Mouse (Mus musculus) layer of hippocampus, postnatal 14 days (tissue): ENCODE data around the gene Depdc7. TPM values are rescaled to one million over a fixed set of nuclear protein-coding genes. Genes with fewer than 3 reads are reported as not detected.
A peak's percentile ranks its signal among the peaks of the same experiment; 100 is the strongest.

Source experiments
- DNase-seq, 2 experiments: peaks; one replicate each; pipeline ENCODE4 v3.0.0; 2021 to 2022; ENCODE audit warnings: low spot score in 2 of 2, mixed read lengths in 1 of 2
- long read RNA-seq, 2 experiments: library from polyadenylated mRNA; stranded (forward); transcript quantifications; one replicate each; pipeline ENCODE4 v2.0.0; 2021
- total RNA-seq, 2 experiments: library from RNA; stranded (reverse); gene quantifications; 2 replicates each; pipeline ENCODE4 v1.2.3; 2021

The Depdc7 gene
- total RNA-seq = 1 to 10 TPM; 2.8 to 3.7 TPM
- long read RNA-seq, experiment 1, partial matches to known transcripts = 1 of 3 reads
- long read RNA-seq, experiment 1, other reads (novel, unspliced or antisense) = 1 of 3 reads
- long read RNA-seq, experiment 2, partial matches to known transcripts = 2 of 5 reads
- long read RNA-seq, experiment 2, other reads (novel, unspliced or antisense) = 0 of 5 reads

DNA sequence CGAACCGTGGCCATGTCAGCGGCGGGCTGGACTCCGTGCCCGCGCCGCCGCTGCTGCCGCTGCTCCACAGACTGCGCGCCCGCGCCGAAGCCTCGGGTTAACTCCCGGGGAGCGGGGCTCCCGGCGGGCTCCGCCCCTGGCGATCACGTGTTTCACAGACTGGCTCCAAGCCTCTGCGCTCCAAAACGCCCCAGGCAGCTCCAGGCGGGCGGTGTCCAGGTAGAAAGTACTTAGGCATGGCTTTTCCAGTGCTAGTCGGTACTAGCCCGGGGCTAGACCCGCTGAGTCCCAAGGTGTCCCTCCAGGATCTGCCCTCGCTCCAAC lies at the start of gene Depdc7:
Gene Depdc7 (minus strand): TSS at position 138 of the 324 bp plus-strand sequence.
- DNase-seq = peak; percentile 77 to 81

DNA sequence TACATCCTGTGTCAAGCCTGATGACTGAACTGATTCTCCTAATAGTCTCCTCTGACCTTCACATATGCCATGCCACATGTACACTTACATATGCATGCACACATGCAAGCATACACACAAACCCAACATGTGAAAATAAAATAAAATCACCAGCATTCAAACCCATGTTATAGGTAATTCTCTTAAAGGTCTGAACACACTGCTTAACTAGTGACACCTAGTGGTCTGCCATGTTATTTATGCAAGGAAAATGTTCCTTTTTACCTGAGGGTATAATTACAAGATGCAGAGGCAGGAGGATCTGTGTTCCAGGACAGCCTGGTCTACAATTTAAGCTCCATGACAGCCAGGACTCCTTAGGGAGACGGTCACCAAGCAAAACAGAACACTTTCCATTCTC lies 32.1 kb upstream of the Depdc7 start:
- DNase-seq = peak in 1 of 2 experiments; percentile 26

DNA sequence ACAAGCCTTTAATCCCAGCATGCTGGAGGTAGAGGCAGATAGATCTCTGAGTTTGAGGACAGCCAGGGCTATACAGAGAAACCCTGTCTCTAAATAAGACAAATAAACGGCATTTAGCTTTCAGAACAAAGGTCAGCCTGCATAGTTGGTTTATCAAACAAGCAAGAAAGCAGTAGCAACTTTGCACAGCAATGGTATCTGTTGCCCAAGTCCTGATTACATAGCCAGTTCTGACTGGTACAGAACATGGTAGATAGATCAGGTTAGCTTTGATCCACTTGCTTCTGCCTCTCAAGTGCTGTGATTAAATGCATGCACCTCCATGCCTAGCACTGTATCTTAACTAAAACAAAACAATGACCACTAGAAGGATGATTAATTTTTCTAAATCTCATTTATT lies 26.0 kb upstream of the Depdc7 start:
- DNase-seq = no peak

DNA sequence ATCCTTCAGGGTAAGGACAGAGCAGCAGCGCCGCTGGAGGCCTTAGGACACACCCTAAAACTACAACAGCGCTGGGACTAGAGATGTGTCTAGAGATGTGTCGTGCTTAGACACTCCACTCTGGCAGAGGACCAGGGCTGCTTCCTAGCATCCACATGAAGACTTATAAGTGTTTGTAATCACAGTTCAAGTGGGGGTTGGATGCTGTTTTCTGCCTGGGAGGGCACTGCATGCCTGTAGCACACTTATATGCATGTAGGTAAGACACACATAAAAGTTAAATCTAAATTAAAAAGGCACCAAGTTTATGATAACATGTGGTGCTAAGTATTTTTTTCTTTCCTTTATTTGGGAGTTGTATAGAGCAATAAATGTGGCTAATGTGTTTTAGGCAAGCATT lies 21.3 kb upstream of the Depdc7 start:
- DNase-seq = no peak

DNA sequence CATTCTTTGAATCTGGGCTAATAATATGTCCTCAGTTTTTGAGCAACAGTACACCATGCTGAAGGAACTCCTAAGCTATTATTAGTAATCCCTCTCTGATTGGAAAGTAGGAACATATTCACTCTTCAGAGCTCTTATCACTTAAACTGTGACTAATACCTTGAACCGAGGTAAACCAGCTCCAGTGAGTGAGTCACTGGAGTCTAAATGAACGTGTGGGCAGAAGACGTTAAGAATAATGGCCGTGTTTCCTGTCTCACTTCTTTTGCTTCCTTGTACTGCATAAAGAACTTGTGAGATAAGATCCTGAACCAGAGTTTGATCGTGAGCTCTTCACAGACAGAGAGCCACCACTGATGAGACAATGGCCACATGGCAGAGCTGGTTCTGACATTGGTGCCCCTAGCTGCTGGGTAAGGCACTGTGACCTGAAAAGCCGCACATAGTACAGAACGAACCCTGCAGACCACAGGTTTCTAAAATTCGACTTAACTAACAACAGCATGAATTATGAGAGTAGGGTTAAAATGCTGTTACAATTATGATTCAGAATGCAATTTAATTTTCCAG lies 20.5 kb upstream of the Depdc7 start:
- no peak for DNase-seq

DNA sequence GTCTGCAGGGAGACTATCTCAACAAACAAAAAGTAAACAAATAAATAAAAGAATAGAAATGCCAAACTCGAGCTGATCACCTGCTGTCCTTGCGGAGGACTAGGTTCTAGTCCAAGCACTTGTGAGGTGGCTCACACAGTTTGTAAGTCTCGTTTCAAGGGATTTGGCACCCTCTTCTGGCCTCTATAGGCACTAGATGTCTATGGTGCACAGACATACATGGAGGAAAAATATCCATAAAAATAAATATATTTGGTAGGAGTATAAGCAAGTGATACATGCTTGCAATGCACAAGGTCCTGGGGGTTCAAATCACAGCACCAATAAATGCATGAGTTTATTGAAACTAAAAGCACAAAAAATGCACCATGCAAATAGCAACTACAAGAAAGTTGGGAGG lies 7.9 kb upstream of the Depdc7 start:
- DNase-seq = no peak

DNA sequence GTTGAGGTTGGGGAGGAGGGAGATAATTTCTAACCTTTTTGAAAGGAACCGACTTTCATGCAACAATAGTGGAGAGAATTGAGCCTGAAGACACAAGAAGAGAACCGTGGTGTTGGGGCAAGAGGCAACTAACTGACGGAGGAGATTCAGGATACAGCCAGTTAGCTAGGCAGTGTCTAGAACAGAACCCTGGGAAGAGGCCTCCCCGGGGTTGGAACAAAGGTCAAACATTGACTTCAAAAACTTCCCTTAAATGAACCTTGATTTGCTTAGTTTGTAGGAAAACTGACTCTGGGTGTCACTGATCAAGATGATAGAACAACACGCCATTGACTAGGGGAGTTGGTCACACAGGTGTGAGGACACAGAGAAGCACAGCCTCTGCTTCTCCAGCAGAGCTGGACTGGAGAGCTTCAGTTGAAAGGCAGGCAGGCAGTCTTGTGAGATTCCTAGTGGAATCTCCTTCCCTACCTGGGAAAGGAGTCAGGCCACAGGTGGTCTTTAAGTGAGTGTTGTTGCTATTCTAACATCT lies 6.0 kb upstream of the Depdc7 start:
- DNase-seq = no peak

DNA sequence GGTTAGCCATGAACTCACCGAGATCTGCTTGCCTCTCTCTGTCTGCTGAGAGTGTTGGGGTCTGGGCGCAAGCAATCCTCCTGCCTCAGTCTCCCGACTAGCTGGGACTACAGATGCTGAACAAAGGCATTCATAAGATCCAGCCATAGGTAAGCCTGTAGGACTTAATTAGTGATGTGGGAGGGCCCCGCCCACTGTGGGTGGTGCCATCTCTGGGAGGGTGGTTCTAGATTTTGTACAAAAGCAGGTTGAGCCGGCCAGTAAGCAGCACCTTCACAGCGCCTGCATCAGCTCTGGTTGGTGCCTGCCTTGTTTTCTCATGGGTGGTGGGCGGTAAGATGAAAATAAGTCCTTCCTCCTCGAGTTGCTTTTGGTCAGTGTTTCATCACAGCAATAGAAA lies 3.6 kb upstream of the Depdc7 start:
- no peak for DNase-seq

DNA sequence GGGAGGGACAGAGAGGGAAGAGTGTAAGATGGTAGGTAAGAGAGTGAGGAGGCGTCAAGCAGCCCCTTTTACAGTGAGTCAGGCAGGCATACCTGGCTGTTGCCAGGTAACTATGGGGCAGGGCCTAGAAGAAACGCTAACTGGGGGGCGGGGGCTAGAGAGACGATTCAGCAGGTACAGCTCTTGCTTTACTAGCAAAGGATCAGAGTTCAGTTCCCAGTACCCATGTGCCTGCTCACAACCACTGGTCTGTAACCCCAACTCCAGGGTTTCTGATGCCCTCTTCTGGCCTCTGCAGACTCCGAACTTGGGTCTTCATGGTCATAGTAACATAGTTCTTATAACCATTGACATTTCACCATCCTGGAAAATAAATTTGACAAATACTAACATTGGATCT lies 1.3 kb upstream of the Depdc7 start:
- no peak for DNase-seq

DNA sequence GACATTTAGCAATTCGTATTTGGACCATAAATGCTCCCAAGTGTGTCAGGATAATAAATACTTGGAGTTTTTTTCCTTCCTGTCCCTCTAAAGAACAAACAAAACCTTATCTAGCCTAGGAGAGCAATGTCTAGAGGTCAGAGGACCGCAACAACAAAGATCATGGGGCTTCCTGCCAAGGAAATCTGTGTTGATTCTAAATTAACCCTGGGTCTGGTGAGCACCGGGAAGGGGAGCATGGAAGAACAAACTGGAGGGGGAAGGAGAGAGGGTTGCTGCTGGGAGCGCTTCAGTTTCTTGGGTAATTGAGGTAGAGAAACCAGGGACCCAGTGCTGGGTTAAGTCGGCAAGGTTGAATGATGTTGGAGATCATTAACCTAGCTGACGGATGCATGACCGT lies 482 bp upstream of the Depdc7 start:
- DNase-seq = no peak

DNA sequence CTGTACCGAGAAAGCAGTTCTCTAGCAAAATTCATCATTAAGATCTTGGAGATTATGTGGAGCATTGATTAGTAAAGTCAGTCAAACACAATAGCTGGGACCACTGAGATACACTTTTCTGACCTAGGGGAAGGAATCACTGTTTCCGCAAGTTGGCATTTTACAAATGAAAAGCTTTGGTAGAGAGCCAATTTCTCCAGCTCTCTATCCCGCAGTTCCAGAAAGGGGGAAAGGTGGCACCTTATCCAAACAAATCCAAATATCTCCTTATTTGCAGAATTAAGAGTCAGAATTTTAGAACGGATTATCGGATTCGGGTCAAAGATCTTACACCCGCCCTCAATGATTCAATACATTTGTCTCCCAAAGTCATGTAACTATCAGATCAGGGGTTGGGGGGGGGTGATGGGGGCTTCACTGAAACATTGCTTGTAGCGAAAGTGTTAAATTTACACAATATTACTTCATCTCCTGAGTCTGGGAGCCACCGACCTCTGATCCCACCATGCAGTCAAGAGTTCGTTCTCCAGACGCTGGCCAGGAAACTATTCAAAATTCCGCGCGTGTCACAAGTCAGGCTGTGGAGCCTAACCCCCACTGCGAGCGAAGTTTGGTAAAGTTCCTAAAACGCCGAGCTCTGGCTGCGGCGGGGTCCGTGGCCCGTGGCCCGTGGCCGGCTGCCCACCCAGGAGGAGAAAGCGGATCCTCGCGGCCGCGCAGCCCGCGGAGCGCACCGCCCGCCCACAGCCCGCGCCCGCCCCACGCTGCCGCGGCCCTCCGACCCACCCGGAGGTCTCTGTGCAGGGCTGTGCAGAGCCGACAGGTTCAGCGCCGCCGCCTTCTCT lies 560 bp downstream of the Depdc7 start:
- no peak for DNase-seq

DNA sequence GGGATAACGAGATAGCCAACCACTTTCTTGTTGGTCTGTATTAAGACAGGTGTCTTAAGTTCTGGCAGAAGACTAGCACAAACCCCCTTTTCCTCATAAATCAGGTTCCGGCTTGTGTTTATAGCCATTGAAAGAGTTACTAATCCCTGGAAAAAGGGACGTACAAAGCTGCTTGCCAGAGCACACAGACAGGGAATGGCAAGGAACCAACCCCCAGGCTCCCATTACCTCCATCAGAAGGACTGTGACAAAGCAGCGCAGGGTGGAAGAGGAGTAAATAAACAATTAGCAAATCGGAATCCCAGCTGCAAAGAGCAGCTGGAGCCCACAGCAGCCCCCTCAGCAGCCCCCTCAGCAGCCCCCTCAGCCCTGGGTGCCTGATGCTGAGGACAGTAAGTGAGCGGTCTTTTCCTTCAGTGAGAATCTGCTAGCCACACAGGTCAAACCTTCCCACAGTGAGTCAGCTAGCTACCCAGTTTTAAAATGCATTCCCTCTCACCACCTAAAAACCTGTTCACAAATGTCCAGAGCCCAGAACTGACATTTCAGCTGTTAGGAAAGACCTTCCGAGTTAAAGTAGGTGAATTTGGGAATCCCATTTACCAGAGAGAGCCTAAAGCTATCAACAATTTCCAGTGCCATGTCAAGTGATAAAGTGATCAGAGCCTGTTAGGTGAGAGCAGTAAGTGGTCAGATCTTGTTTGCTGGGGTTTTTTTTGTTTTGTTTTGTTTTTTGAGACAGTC lies 1.5 kb downstream of the Depdc7 start:
- DNase-seq = no peak

DNA sequence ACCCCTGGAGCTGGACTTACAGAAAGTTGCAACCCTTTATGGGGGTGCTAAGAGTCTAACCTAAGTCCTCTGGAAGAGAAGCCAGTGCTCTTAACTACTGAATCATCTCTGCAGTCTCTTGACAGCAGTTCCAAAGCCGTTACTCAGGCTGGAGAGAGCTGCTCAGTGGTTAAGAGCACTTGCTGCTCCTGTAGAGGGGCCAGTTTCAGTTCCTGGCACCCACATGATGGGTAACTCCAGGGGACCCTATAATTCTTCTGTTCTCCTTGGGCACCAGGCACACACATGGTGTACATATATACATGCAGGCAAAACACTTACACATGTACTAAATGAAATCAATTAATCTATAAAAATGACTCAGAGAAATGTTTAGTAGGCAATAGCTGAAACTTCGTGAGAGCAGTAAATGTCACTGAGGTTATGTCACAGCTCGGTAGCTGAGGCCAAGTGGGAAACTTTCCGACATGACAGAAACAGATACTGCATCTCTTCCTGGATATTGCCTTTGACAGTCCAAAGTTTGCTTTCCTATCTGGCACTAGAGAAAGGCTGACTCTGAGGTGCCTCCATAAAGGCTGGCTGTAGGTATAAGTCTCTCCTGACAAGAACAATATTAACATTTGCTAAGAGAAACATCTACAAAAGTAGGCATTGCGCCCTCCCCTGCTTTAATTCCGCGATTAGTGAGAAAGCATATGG lies 2.3 kb downstream of the Depdc7 start:
- no peak for DNase-seq

DNA sequence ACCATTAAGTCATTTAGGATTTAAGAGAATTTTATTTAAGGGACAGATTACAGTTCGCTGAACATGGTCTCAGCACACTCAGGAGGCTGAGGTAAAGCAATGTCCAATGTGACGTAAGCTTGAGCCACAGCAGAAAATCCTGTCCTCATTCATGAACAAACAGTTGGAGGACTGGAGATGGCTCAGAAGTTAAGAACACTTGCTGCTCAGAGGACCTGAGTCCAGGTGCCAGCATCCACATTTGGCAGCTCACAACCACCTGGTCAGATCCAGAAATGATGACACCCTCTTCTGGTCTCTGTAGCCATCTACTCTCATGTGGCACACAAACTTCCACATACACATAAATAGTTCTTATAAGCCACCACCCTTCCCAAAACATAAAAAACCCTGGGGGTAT lies 3.0 kb downstream of the Depdc7 start:
- DNase-seq = no peak

DNA sequence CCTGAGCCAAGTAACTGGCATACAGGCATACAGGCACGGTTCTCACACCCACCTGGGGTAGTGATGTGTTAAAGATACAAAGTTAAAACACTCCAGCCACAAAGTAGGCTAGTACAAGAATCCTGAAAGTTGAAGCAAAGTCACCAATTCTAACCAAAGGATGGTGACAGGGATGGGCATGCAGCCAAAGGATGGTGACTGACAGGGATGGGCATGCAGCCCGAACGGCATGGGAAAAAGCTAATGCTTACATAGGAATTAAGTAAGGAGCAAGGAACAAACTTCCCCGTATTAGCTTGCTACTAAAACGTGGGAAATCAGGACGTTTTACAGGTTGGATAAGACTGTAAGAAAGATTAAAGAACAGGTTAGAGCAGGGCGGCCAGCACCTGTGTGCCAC lies 6.4 kb downstream of the Depdc7 start:
- no peak for DNase-seq

DNA sequence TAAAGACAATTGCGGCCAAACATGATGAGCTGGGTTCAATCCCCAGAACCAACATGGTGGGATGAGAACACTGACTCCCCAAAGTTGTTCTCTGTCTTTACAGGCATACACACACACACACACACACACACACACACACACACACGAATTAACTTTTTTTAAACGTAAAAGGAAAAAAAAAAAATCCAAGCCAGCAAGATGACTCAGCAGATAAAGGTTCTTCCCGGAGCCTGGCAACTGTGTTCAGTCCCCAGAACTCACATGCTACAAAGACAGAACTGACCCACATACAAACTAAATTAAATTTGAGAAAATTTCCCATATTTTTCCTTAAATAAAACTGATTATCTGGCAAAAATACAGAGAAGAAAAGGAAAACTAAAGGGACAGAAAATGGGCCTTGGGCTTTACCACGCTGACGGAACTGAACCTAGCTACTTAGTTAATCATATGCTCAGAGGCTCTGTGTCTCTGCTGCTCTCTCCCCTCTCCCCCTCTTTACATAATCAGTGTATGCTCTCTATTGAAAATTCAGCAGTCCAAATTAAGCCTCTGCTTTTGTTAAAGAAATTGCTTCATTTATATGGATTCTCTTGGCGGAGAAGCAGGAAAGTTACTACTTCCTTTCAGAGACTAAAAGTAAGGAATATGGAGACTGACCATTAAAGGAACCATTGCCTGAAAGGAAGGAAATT lies 10.0 kb downstream of the Depdc7 start:
- DNase-seq = no peak

DNA sequence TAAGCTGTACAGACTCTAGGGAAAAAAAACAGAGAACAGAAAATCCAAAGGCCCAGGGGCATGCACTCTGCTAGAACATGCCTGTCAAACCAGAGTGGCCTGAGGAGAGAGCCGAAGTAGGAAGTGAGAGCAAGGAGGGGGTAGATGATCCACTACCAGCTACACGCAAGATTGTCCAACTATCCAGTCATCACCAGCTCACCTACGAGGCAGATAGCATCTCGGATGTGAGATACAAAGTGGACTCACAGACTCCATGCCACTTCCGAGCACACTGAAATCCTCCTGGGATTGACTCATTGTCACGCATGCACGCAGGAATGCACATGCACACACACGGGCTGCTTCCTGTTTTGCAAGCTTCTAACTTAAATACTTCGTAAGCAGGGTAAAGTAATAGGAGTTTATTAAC lies 10.6 kb downstream of the Depdc7 start:
- no peak for DNase-seq

DNA sequence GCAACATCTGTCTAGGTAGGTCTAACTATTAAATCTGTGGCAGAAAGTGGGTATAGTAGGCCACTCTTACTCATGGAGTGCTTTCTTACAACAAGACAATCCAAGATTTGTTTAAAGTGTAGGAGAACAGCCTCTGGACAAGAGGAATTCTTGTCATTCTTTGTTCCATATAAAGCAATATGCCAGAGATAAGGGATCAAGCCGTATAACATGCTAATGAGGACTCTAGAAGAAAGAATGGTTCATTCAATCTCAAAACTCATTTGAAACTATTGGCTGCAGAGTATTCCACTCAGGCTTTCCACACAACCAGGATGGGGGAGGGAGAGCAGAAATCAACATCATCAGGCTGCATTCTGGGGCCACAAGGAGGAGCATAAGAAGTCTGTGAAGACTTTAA lies 15.3 kb downstream of the Depdc7 start:
- no peak for DNase-seq

DNA sequence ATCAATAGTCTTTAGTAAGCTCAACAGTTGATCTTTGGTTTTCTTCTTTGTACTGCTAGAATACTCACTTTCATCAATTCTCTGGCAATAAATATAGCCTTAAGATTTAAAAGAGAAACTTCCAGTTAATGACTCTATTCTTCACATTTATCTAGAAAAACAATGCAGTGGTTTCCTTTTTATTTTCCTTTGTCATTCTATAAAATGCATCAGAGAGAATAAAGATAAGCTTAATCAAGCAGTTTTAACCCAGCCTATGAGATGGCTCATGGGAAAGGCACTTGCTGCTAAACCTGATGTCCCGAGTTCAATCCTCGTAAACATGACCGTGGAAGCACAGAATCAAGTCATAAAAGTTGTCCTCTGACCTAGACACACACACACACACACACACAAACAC lies 20.7 kb downstream of the Depdc7 start:
- DNase-seq = no peak

DNA sequence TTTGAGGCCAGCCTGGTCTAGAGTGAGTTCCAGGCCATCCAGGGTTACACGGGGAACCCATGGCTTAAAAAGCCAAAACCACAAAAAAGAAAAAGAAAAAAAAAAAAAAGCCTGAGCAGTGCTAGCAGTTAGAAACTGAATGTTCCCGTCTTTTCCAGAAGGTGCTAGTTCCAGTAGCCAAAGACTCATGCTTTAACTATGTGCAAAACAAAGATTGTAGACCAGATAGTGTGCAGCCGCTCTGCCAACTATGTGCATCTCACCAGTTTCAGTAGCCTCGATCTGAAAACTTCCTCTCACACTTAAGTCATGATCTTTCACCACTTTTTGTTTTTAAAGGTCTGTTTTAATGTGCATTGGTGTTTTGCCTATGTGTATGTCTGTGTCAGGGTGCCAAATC lies 24.9 kb downstream of the Depdc7 start:
- no peak for DNase-seq
